Mouse (Mus musculus): ENCODE measurements at regions not wholly inside any gene's neighbourhood (a gene's known extent, or its start where the extent isn't known, plus 50 kb on each side); places are given as distances from the start of the nearest gene placed in this dataset.

DNA sequence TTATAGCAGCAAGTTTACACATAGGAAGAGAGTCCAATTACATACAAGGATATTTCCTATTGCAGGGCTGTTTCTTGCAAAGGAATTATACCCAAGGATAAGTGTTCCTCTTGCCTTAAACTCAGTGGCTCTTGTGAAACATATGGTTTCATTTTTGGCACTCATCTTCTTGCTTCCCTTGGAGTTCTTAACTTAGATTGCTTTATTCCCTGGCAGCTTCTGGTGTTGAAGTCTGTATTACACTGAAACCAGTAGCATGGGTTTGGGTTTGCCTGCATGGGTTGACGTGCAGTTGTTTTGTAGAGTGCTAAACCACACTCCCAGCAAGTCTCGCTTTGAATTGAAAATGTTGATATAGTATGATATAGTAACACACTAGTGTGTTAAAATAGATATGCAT lies 116.3 kb upstream of the Gm6812 start:
- TF ChIP-seq CTCF (IDR thresholded peaks at IDR 0.05; ENCODE audit: borderline replicate concordance, insufficient read depth, low read depth, low read length) (no peak), POLR2A (IDR thresholded peaks at IDR 0.05; ENCODE audit: borderline replicate concordance, insufficient read depth, low read length) (no peak)
